Mouse (Mus musculus) C2C12 (cell line): ENCODE measurements around the gene Tmem114.

Experiments used
- CTCF ChIP-seq: IDR thresholded peaks from one replicate; pipeline ENCODE4 v1.5.1; 2011; ENCODE audit not compliant: control insufficient read depth, insufficient read depth, insufficient read length
- MAX ChIP-seq: IDR thresholded peaks from one replicate; pipeline ENCODE4 v1.6.1; 2011; ENCODE audit warnings: mild to moderate bottlenecking, control low read depth
- USF1 ChIP-seq: IDR thresholded peaks from one replicate; pipeline ENCODE4 v1.6.1; 2011; ENCODE audit warnings: low read depth, mild to moderate bottlenecking, control low read depth, moderate library complexity

DNA sequence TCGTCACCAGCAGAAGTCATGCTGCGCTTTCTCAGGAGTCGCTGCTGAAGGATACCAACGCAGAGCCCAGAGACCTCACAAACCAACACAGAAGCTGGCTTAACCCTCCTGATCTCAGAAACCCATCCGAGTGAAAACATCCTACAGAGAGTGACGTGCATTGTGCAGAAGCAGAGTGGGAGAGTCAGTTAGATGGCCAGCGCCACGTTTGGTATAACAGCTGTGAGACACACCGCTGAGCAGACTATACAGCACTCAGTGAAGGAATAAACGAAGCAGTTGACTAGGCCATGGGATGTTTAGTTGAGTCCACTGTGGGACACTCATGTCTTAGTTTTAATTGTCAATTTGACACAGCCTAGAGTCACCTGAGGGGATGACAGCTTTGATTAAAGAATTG, 40.2 kb downstream of the Tmem114 start:
- no peak for TF ChIP-seq CTCF
- no peak for TF ChIP-seq USF1
- TF ChIP-seq MAX = no peak
